Mouse (Mus musculus): ENCODE results near the gene Pcp4. TPM values are rescaled to one million over a fixed set of nuclear protein-coding genes. Genes with fewer than 3 reads are reported as not detected.
"Not testable (repeated sequence)": the region's sequence is repeated elsewhere in the genome, so short reads cannot be mapped to it uniquely, and the experiment has no call there.

Pcp4 gene
- total RNA-seq (2021), result 100 to 1,000 TPM; 291 to 314 TPM

- peak; percentile 88 to 96 for DNase-seq (ENCODE audit: extremely low spot score in 1 of 2, low spot score in 1 of 2)
These were observed at the start of gene Pcp4 for GRCm38 (mm10) chr16:96467445-96467844. Gene Pcp4, plus strand, starts transcription at chr16:96467606.

- no peak for DNase-seq (ENCODE audit: extremely low spot score in 1 of 2, low spot score in 1 of 2)
These were observed 42.4 kb upstream of the Pcp4 start for GRCm38 (mm10) chr16:96425044-96425443.

- no peak for DNase-seq (ENCODE audit: extremely low spot score in 1 of 2, low spot score in 1 of 2)
These were observed 40.7 kb upstream of the Pcp4 start for GRCm38 (mm10) chr16:96426671-96427070.

- DNase-seq (ENCODE audit: extremely low spot score in 1 of 2, low spot score in 1 of 2), result no peak
These were observed 38.4 kb upstream of the Pcp4 start for GRCm38 (mm10) chr16:96429046-96429445.

GRCm38 (mm10) chr16:96433266-96433665 is 34.1 kb upstream of the Pcp4 start:
- DNase-seq (ENCODE audit: extremely low spot score in 1 of 2, low spot score in 1 of 2), result no peak

- DNase-seq (ENCODE audit: extremely low spot score in 1 of 2, low spot score in 1 of 2), result no peak
These were observed 33.2 kb upstream of the Pcp4 start for GRCm38 (mm10) chr16:96434024-96434785.

GRCm38 (mm10) chr16:96438946-96439345 is 28.5 kb upstream of the Pcp4 start:
- DNase-seq (ENCODE audit: extremely low spot score in 1 of 2, low spot score in 1 of 2), result peak in 1 of 2 experiments; percentile 17

GRCm38 (mm10) chr16:96439682-96440081 is 27.7 kb upstream of the Pcp4 start:
- DNase-seq (ENCODE audit: extremely low spot score in 1 of 2, low spot score in 1 of 2), result no peak

GRCm38 (mm10) chr16:96440871-96441270 is 26.5 kb upstream of the Pcp4 start:
- no peak for DNase-seq (ENCODE audit: extremely low spot score in 1 of 2, low spot score in 1 of 2)

- no peak for DNase-seq (ENCODE audit: extremely low spot score in 1 of 2, low spot score in 1 of 2)
These were observed 25.6 kb upstream of the Pcp4 start for GRCm38 (mm10) chr16:96441826-96442225.

GRCm38 (mm10) chr16:96443468-96443867 is 23.9 kb upstream of the Pcp4 start, which contains the start of gene Itgb2l:
Gene Itgb2l, minus strand, starts transcription at chr16:96443619.
- DNase-seq (ENCODE audit: extremely low spot score in 1 of 2, low spot score in 1 of 2), result no peak

GRCm38 (mm10) chr16:96450871-96451270 is 16.5 kb upstream of the Pcp4 start:
- not testable (repeated sequence) for DNase-seq (ENCODE audit: extremely low spot score in 1 of 2, low spot score in 1 of 2)

GRCm38 (mm10) chr16:96454086-96454485 is 13.3 kb upstream of the Pcp4 start:
- no peak for DNase-seq (ENCODE audit: extremely low spot score in 1 of 2, low spot score in 1 of 2)

- no peak for DNase-seq (ENCODE audit: extremely low spot score in 1 of 2, low spot score in 1 of 2)
These were observed 9.8 kb upstream of the Pcp4 start for GRCm38 (mm10) chr16:96457612-96458011.

- no peak for DNase-seq (ENCODE audit: extremely low spot score in 1 of 2, low spot score in 1 of 2)
These were observed 8.1 kb upstream of the Pcp4 start for GRCm38 (mm10) chr16:96459356-96459755.

- no peak for DNase-seq (ENCODE audit: extremely low spot score in 1 of 2, low spot score in 1 of 2)
These were observed 6.6 kb upstream of the Pcp4 start for GRCm38 (mm10) chr16:96460788-96461187.

GRCm38 (mm10) chr16:96468011-96468410 is 605 bp downstream of the Pcp4 start:
- DNase-seq (ENCODE audit: extremely low spot score in 1 of 2, low spot score in 1 of 2), result no peak

GRCm38 (mm10) chr16:96468698-96469097 is 1.3 kb downstream of the Pcp4 start:
- peak; percentile 62 to 64 for DNase-seq (ENCODE audit: extremely low spot score in 1 of 2, low spot score in 1 of 2)

GRCm38 (mm10) chr16:96469640-96470039 is 2.2 kb downstream of the Pcp4 start:
- DNase-seq (ENCODE audit: extremely low spot score in 1 of 2, low spot score in 1 of 2), result peak in 1 of 2 experiments; percentile 30

GRCm38 (mm10) chr16:96472361-96472760 is 5.0 kb downstream of the Pcp4 start:
- DNase-seq (ENCODE audit: extremely low spot score in 1 of 2, low spot score in 1 of 2), result no peak

GRCm38 (mm10) chr16:96472816-96473215 is 5.4 kb downstream of the Pcp4 start:
- DNase-seq (ENCODE audit: extremely low spot score in 1 of 2, low spot score in 1 of 2), result no peak

- no peak for DNase-seq (ENCODE audit: extremely low spot score in 1 of 2, low spot score in 1 of 2)
These were observed 6.8 kb downstream of the Pcp4 start for GRCm38 (mm10) chr16:96474185-96474584.
